Mouse (Mus musculus) stomach, embryonic 14.5 days (tissue): Measurements from ENCODE around the gene Txnrd3. TPM values are rescaled to one million over a fixed set of nuclear protein-coding genes. Genes with fewer than 3 reads are reported as not detected.

Source experiments
- ATAC-seq: fragments of 200-750 bp; cut with Nextera tagmentation; 2 replicates; pipeline ENCODE4 v1.8.0; 2017; ENCODE audit warnings: low read depth, moderate TSS enrichment; ENCODE audit not compliant: insufficient number of reproducible peaks, insufficient read depth, low FRiP score
- H3K27ac ChIP-seq: fragments of 300-500 bp; sonication (generic); 2 replicates; pipeline ENCODE4 v1.5.1; 2014; ENCODE audit warnings: mild to moderate bottlenecking, low read length, moderate library complexity, mixed read lengths
- H3K27me3 ChIP-seq: fragments of 300-500 bp; sonication (generic); 2 replicates; pipeline ENCODE4 v1.6.1; 2014; ENCODE audit warnings: low read length, control low read depth, mixed read lengths; ENCODE audit not compliant: control insufficient read depth, insufficient read depth
- H3K36me3 ChIP-seq: fragments of 300-500 bp; sonication (generic); 2 replicates; pipeline ENCODE4 v1.6.1; 2014; ENCODE audit warnings: mild to moderate bottlenecking, control low read depth, low read length, moderate library complexity, mixed read lengths; ENCODE audit not compliant: control insufficient read depth, insufficient read depth
- H3K4me1 ChIP-seq: fragments of 300-500 bp; sonication (generic); 2 replicates; pipeline ENCODE4 v1.6.1; 2014; ENCODE audit warnings: low read length, control low read depth, mixed read lengths; ENCODE audit not compliant: control insufficient read depth, insufficient read depth
- H3K4me2 ChIP-seq: fragments of 300-500 bp; sonication (generic); replicated peaks from 2 replicates; pipeline ENCODE4 v1.6.1; 2014; ENCODE audit warnings: low read depth, low read length, control low read depth
- H3K4me3 ChIP-seq: fragments of 300-500 bp; sonication (generic); 2 replicates; pipeline ENCODE4 v1.5.1; 2014; ENCODE audit warnings: low read depth, low read length, control low read depth
- H3K9ac ChIP-seq: fragments of 300-500 bp; sonication (generic); replicated peaks from 2 replicates; pipeline ENCODE4 v1.6.1; 2014; ENCODE audit warnings: low read depth, mild to moderate bottlenecking, control low read depth, low read length, moderate library complexity, mixed read lengths
- H3K9me3 ChIP-seq: fragments of 300-500 bp; sonication (generic); 2 replicates; pipeline ENCODE4 v1.6.1; 2016; ENCODE audit warnings: low read depth, low read length, control low read depth; ENCODE audit not compliant: control insufficient read depth
- WGBS: fragments of 180-500 bp; shearing (Covaris S2); extraction: QIAGEN DNeasy Blood & Tissue Kit; methylation state at CpG from one replicate; pipeline ENCODE4 v1.1.7; 2014; 5-methylcytosine and 5-hydroxymethylcytosine counted together
- polyA plus RNA-seq: library from polyadenylated mRNA; unstranded; fragments of >200 nt; fragmentation: Nextera tagmentation; extraction: Ambion mirVana; gene quantifications from 2 replicates; pipeline ENCODE4 v1.2.1, GENCODE M21; 2014

Txnrd3 gene
- polyA plus RNA-seq, 1 experiment from 2014 or later, result 12.0 TPM

GRCm38 (mm10) chr6:89639025-89639424 is 4.8 kb upstream of the Txnrd3 start:
- Histone ChIP-seq H3K27me3 (no peaks in the 10 kb centered on the region), H3K4me2 (no peak overlapping the region), H3K9me3 (no peaks in the 10 kb centered on the region), H3K36me3 (no peaks in the 10 kb centered on the region), H3K4me1 (0 out of 2 replicates have a peak, but pooled peaks cover 3% of the 10 kb centered on the region), H3K9ac (no peak overlapping the region), H3K27ac (no peak overlapping the region), H3K4me3 (no peak overlapping the region)
- no peak for ATAC-seq
- 35% methylated on average over 2 of the region's 2 CpGs for WGBS

- under 1% methylated on average over 41 of the region's 41 CpGs for WGBS
- H3K9me3 ChIP-seq, result no peaks in the 10 kb centered on the region
- ATAC-seq, result peak; percentile 93
- 0 out of 2 replicates have a peak, but pooled peaks cover 3% of the 10 kb centered on the region for H3K4me1 ChIP-seq
- H3K9ac ChIP-seq, result 0 out of 2 replicates have a peak overlapping the region, but pooled peaks have one; percentile 15
- peak overlapping the region; percentile 61 for H3K4me3 ChIP-seq
- H3K36me3 ChIP-seq, result no peaks in the 10 kb centered on the region
- peak overlapping the region; percentile 86 for H3K27ac ChIP-seq
- H3K27me3 ChIP-seq, result no peaks in the 10 kb centered on the region
- peak overlapping the region; percentile 56 for H3K4me2 ChIP-seq
These were observed 685 bp downstream of the Txnrd3 start for GRCm38 (mm10) chr6:89644271-89645075.

GRCm38 (mm10) chr6:89649897-89650296 is 6.1 kb downstream of the Txnrd3 start:
- no peak overlapping the region for H3K27ac ChIP-seq
- H3K9ac ChIP-seq, result no peak overlapping the region
- no peaks in the 10 kb centered on the region for H3K27me3 ChIP-seq
- H3K4me3 ChIP-seq, result no peak overlapping the region
- no peak for ATAC-seq
- no peaks in the 10 kb centered on the region for H3K36me3 ChIP-seq
- no peaks in the 10 kb centered on the region for H3K4me1 ChIP-seq
- H3K9me3 ChIP-seq, result no peaks in the 10 kb centered on the region
- 82% methylated on average over 8 of the region's 8 CpGs for WGBS
- H3K4me2 ChIP-seq, result no peak overlapping the region

DNA sequence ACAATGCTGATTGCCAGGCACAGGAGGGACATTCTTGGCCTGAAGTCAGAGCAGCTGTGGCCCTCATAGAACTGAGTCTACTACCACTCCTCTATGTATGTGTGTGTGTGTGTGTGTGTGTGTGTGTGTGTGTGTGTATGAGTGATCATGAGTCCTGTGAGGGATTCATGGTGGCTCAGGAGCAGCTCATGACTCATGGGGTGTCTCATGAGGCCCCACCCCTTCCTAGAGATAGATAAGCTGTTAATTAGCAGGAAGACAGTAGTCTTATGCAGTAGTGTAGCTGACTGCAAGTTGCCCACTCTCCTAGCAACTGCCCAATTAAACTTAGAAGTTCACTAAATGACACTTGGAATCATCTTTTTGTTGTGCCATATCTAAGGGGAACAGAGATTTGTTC is 8.0 kb downstream of the Txnrd3 start:
- Histone ChIP-seq H3K4me1 (no peaks in the 10 kb centered on the region), H3K27me3 (no peaks in the 10 kb centered on the region), H3K9me3 (no peaks in the 10 kb centered on the region), H3K9ac (no peak overlapping the region), H3K36me3 (no peaks in the 10 kb centered on the region), H3K4me3 (no peak overlapping the region), H3K27ac (no peak overlapping the region), H3K4me2 (no peak overlapping the region)
- no peak for ATAC-seq

DNA sequence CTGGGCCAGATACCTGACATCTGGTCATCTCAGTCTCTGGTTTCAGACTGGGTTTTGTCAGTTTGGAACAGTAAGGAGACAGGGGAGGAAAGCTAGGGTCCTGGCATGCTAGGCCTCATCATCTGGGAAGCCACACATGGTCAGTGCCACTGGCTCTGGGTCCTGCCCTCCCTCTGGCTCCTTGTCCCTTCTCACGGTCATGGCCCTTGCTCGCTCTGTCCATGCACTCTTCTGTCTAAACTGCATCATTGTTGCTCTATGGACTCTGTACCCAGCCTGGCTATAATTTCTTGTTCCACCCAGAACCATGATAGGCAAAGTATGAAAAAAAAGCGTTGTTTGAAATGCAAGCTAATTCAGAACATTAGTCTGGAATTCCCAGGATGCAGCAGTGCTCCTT is 11.2 kb downstream of the Txnrd3 start:
- H3K9me3 ChIP-seq, result no peaks in the 10 kb centered on the region
- H3K9ac ChIP-seq, result no peak overlapping the region
- H3K27ac ChIP-seq, result no peak overlapping the region
- no peaks in the 10 kb centered on the region for H3K36me3 ChIP-seq
- WGBS, result 92% methylated on average over 3 of the region's 3 CpGs
- ATAC-seq, result no peak
- H3K4me1 ChIP-seq, result no peaks in the 10 kb centered on the region
- H3K4me2 ChIP-seq, result no peak overlapping the region
- H3K27me3 ChIP-seq, result no peaks in the 10 kb centered on the region
- no peak overlapping the region for H3K4me3 ChIP-seq

- H3K4me1 ChIP-seq, result no peaks in the 10 kb centered on the region
- no peak overlapping the region for H3K9ac ChIP-seq
- no peak overlapping the region for H3K27ac ChIP-seq
- WGBS, result 77% methylated on average over 3 of the region's 3 CpGs
- H3K9me3 ChIP-seq, result no peaks in the 10 kb centered on the region
- H3K27me3 ChIP-seq, result no peaks in the 10 kb centered on the region
- H3K4me3 ChIP-seq, result no peak overlapping the region
- H3K36me3 ChIP-seq, result no peaks in the 10 kb centered on the region
- no peak for ATAC-seq
- no peak overlapping the region for H3K4me2 ChIP-seq
These were observed 14.6 kb downstream of the Txnrd3 start for GRCm38 (mm10) chr6:89658342-89658741.

DNA sequence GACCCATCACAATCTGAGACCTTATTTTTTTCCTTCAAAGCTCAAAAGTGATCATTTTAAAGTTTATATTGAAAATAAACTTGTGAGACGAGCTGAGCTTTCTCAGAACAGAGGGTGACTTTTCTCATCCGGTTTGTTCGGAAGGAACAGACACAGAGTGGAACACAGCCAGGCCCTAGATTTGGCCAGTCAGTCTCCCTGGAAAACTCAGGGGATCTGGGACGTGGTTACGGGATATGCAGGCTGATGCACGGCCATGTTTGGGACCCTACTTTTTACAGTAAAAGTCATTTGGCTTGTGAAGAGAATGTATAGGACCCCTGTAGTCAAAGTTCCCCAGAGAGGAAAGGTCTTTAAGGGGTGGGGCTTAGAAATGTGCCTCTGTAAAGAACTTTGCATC is 15.1 kb downstream of the Txnrd3 start:
- no peak overlapping the region for H3K27ac ChIP-seq
- H3K36me3 ChIP-seq, result no peaks in the 10 kb centered on the region
- H3K27me3 ChIP-seq, result no peaks in the 10 kb centered on the region
- H3K9me3 ChIP-seq, result no peaks in the 10 kb centered on the region
- H3K4me2 ChIP-seq, result no peak overlapping the region
- no peak overlapping the region for H3K4me3 ChIP-seq
- H3K9ac ChIP-seq, result no peak overlapping the region
- no peak for ATAC-seq
- H3K4me1 ChIP-seq, result no peaks in the 10 kb centered on the region
- 78% methylated on average over 6 of the region's 6 CpGs for WGBS

DNA sequence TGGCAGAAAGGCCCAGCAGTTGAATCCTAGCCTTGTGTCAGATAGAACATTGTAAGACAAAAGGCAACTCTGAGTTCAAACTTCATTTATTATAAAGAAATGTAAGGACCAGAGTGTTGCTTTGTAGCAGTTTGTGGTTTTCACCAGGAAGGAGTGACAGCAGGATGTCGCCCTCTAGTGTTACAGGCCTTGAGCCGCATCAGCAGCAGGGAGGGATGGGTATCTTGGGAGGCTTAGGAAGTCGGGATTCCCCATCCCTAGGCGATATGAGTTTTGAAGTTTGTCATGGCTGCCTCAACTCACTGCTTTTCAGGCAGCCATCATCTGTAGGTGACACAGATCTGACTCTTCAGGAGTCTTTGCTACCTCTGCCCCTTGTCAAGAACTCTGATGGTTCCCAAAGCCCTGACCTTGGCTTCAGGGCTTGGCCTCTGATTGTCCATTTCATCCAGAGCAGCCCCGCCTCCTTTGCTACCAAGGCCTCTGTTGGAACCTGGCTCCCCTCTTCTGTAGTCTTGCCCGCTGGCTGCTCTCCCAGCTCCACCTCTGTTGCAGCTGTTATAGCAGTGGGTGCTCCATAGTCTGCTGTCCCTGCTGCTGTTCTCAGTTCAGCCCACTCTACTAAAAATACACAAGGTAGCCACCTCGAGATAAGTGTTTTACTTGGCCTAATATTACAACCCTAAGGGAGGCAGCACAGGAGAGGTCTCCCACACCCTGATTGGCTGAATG is 16.1 kb downstream of the Txnrd3 start:
- no peak overlapping the region for H3K4me3 ChIP-seq
- no peak for ATAC-seq
- no peak overlapping the region for H3K4me2 ChIP-seq
- no peaks in the 10 kb centered on the region for H3K9me3 ChIP-seq
- WGBS, result 35% methylated on average over 7 of the region's 7 CpGs
- no peak overlapping the region for H3K9ac ChIP-seq
- H3K27me3 ChIP-seq, result no peaks in the 10 kb centered on the region
- no peaks in the 10 kb centered on the region for H3K36me3 ChIP-seq
- H3K27ac ChIP-seq, result no peak overlapping the region
- H3K4me1 ChIP-seq, result no peaks in the 10 kb centered on the region
